Mouse (Mus musculus) stomach, embryonic 16.5 days (tissue): ENCODE data around the gene Map3k6. TPM values are rescaled to one million over a fixed set of nuclear protein-coding genes. Genes with fewer than 3 reads are reported as not detected.

Experiments
- ATAC-seq: fragments of 200-750 bp; cut with Nextera tagmentation; 2 replicates; pipeline ENCODE4 v1.8.0; 2017; ENCODE audit warnings: moderate number of reproducible peaks, moderate TSS enrichment; ENCODE audit not compliant: insufficient read depth, low FRiP score
- H3K27ac ChIP-seq: fragments of 300-500 bp; sonication (generic); 2 replicates; pipeline ENCODE4 v1.5.1; 2014; ENCODE audit warnings: low read length
- H3K27me3 ChIP-seq: fragments of 300-500 bp; sonication (generic); 2 replicates; pipeline ENCODE4 v1.6.1; 2014; ENCODE audit warnings: low read length, control low read depth, mixed read lengths; ENCODE audit not compliant: control insufficient read depth, insufficient read depth
- H3K36me3 ChIP-seq: fragments of 300-500 bp; sonication (generic); 2 replicates; pipeline ENCODE4 v1.6.1; 2014; ENCODE audit warnings: low read length; ENCODE audit not compliant: control insufficient read depth, insufficient read depth
- H3K4me1 ChIP-seq: fragments of 300-500 bp; sonication (generic); 2 replicates; pipeline ENCODE4 v1.6.1; 2014; ENCODE audit warnings: low read length, control low read depth, mixed read lengths; ENCODE audit not compliant: control insufficient read depth, insufficient read depth
- H3K4me2 ChIP-seq: fragments of 300-500 bp; sonication (generic); 2 replicates; pipeline ENCODE4 v1.6.1; 2014; ENCODE audit warnings: low read depth, low read length, mixed read lengths
- H3K4me3 ChIP-seq: fragments of 300-500 bp; sonication (generic); replicated peaks from 2 replicates; pipeline ENCODE4 v1.5.1; 2014; ENCODE audit warnings: mild to moderate bottlenecking, low read length
- H3K9ac ChIP-seq: fragments of 300-500 bp; sonication (generic); 2 replicates; pipeline ENCODE4 v1.6.1; 2014; ENCODE audit warnings: low read length
- H3K9me3 ChIP-seq: fragments of 300-500 bp; sonication (generic); replicated peaks from 2 replicates; pipeline ENCODE4 v1.6.1; 2016; ENCODE audit warnings: low read length, control low read depth; ENCODE audit not compliant: control insufficient read depth
- WGBS: fragments of 180-500 bp; shearing (Covaris S2); extraction: QIAGEN DNeasy Blood & Tissue Kit; methylation state at CpG from one replicate; pipeline ENCODE4 v1.1.7; 2014; 5-methylcytosine and 5-hydroxymethylcytosine counted together
- polyA plus RNA-seq: library from polyadenylated mRNA; unstranded; fragments of >200 nt; fragmentation: Nextera tagmentation; extraction: Ambion mirVana; gene quantifications from 2 replicates; pipeline ENCODE4 v1.2.1, GENCODE M21; 2015

The Map3k6 gene
- polyA plus RNA-seq, 1 experiment from 2014 or later: 17.1 TPM

DNA sequence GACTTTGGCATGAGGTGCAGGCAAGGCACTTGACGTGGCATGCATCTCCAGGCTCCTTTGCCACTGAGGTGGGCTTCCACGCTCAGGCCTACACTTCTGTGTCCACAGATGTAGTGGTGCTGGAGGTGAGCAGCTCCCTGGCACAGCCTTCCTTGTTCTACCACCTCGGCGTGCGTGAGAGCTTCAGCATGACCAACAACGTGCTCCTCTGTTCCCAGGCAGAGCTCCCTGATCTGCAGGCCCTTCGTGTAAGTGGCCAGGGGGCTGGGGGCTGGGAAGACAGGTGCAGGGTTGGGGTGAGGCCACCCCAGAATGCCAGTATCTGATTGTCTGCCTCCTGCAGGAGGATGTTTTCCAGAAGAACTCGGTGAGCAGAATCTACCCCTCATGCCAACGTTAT, 2.1 kb downstream of the Map3k6 start:
- 72% methylated on average over 9 of the region's 9 CpGs for WGBS
- Histone ChIP-seq H3K27me3 (peaks cover 9% of the 10 kb centered on the region), H3K4me1 (peaks cover 17% of the 10 kb centered on the region), H3K27ac (no peak overlapping the region), H3K4me2 (no peak overlapping the region), H3K36me3 (no peaks in the 10 kb centered on the region), H3K4me3 (no peak overlapping the region), H3K9ac (no peak overlapping the region), H3K9me3 (no peaks in the 10 kb centered on the region)
- no peak for ATAC-seq

DNA sequence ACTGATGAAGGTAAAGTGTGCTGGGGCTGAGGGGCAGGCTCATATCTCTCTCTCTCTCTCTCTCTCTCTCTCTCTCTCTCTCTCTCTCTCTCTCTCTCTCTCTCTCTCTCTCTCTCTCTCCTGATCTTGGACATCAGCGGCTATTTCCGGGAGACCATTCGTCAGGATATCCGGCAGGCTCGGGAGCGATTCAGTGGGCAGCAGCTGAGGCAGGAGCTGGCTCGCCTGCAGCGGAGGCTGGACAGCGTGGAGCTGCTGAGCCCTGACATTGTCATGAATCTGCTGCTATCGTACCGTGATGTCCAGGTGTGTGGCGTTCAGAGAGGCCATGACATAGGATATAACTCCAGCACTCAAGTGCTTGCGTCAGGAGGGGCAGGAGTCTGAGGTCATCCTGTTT, 2.9 kb downstream of the Map3k6 start:
- Histone ChIP-seq H3K36me3 (no peaks in the 10 kb centered on the region), H3K4me2 (no peak overlapping the region), H3K27me3 (peaks cover 13% of the 10 kb centered on the region), H3K4me1 (peaks cover 17% of the 10 kb centered on the region), H3K4me3 (no peak overlapping the region), H3K9me3 (no peaks in the 10 kb centered on the region), H3K27ac (no peak overlapping the region), H3K9ac (peak overlapping the region; percentile 31; the same call in 1 of the 2 replicates)
- ATAC-seq: no peak
- WGBS: 25% methylated on average over 13 of the region's 13 CpGs

DNA sequence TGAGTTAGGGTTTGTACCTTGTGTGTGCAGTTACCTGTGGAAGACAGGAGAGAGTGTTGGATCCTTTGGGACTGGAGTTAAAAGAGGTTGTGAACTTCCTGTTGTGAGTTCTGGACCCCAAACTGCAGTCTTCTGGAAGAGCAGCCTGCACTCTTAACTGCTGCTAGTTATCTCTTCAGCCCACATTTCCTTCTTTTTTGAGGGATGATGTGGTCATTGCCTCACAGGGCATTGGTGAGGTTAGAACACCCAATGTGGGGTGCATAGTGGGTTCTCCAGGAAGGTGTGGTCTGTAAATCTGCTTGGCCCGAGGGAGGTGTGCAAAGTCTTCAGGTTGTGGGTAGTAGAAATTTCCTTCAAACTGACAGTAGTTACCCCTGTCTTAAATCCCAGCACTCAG, 3.7 kb downstream of the Map3k6 start:
- WGBS: 70% methylated on average over 1 of the region's 1 CpGs

DNA sequence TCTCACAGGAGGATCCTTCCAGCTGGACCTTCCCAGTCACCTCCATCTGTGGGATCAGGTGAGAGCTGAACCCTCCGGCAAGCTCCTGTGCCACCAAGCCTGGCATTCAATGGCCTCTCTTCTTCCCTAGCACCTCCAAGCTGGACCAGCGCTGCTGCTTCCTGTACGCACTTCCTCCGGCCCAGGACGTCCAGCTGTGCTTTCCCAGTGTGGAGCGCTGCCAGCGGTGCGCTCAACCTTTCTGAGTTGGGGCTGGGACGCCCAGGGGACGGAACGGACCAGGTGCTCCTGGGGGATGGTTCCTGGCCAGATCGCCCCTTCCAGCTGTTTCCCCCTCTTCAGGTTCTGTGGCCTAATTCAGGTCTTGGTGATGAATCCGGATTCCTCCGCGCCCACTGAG, 6.5 kb downstream of the Map3k6 start:
- ATAC-seq: no peak
- H3K36me3 ChIP-seq: no peaks in the 10 kb centered on the region
- peak overlapping the region; percentile 21; the same call in 1 of the 2 replicates for H3K9ac ChIP-seq
- H3K4me2 ChIP-seq: no peak overlapping the region
- no peak overlapping the region for H3K27ac ChIP-seq
- no peaks in the 10 kb centered on the region for H3K9me3 ChIP-seq
- peaks cover 18% of the 10 kb centered on the region for H3K4me1 ChIP-seq
- 34% methylated on average over 15 of the region's 15 CpGs for WGBS
- H3K27me3 ChIP-seq: peaks cover 30% of the 10 kb centered on the region
- H3K4me3 ChIP-seq: no peak overlapping the region

More for the DNA sequence above, 3.7 kb downstream of the Map3k6 start:
- H3K9me3 ChIP-seq: no peaks in the 10 kb centered on the region
- no peak overlapping the region for H3K4me3 ChIP-seq
- no peaks in the 10 kb centered on the region for H3K36me3 ChIP-seq
- peaks cover 17% of the 10 kb centered on the region for H3K4me1 ChIP-seq
- ATAC-seq: no peak
- peaks cover 13% of the 10 kb centered on the region for H3K27me3 ChIP-seq
- H3K27ac ChIP-seq: no peak overlapping the region
- H3K9ac ChIP-seq: no peak overlapping the region
- no peak overlapping the region for H3K4me2 ChIP-seq

DNA sequence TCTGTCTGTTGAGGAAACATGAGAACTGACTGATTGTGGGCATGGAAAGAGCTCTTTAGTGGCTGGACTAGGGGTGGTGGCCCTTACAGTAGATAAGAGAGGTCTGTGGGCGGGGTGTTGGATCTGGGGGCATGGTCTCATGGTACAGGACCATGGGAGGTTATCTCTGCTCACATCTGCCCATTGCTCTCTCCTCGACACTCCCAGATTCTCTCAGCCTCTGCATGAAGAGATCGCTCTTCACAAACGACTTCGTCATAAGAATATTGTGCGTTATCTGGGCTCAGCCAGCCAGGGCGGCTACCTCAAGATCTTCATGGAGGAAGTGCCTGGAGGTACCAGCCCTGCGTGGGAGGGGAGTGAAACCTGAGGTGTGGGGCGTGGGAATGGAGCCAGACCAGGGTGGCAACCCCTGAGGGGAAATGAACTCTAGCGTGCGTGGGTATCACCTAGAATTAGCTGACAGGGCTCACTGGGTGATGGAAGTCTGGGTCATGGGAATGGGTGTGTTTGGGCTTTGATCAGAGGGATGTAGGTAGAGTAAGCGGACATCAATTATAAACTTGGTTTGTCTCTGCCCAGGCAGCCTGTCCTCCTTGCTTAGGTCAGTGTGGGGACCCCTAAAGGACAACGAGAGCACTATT, 7.3 kb downstream of the Map3k6 start:
- H3K27me3 ChIP-seq: peaks cover 30% of the 10 kb centered on the region
- no peak overlapping the region for H3K27ac ChIP-seq
- no peaks in the 10 kb centered on the region for H3K9me3 ChIP-seq
- H3K4me2 ChIP-seq: no peak overlapping the region
- ATAC-seq: no peak
- H3K9ac ChIP-seq: no peak overlapping the region
- 58% methylated on average over 13 of the region's 13 CpGs for WGBS
- H3K36me3 ChIP-seq: no peaks in the 10 kb centered on the region
- H3K4me3 ChIP-seq: no peak overlapping the region
- H3K4me1 ChIP-seq: peaks cover 16% of the 10 kb centered on the region

GRCm38 (mm10) chr4:133250609-133251008, 10.0 kb downstream of the Map3k6 start:
- peak; percentile 52; the same call in 1 of the 2 replicates for ATAC-seq
- no peaks in the 10 kb centered on the region for H3K36me3 ChIP-seq
- peak overlapping the region; percentile 36 for H3K4me3 ChIP-seq
- WGBS: 8% methylated on average over 22 of the region's 22 CpGs
- H3K9me3 ChIP-seq: no peaks in the 10 kb centered on the region
- peak overlapping the region; percentile 53; the same call in 1 of the 2 replicates for H3K27ac ChIP-seq
- peaks cover 30% of the 10 kb centered on the region for H3K27me3 ChIP-seq
- peak overlapping the region; percentile 40 for H3K9ac ChIP-seq
- H3K4me2 ChIP-seq: peak overlapping the region; percentile 63
- peaks cover 18% of the 10 kb centered on the region for H3K4me1 ChIP-seq

DNA sequence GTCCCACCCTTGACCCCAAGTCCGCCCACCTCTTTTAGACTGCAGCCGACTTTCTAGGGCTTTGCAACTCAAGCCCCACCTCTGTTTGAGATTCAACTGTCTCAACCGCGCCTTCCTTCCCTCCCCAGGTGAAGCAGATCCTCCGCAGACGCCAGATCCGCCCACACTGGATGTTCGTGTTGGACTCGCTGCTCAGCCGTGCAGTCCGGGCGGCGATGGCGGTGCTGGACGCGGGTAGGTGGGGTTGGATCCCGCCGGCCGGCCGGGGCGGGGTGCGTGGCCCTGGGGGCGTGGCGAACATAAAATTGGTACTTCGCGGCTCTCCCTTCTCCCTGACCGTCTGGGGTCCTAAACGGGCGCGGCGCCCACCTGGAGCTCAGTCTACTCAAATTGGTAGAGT, 10.6 kb downstream of the Map3k6 start:
- H3K27ac ChIP-seq: peak overlapping the region; percentile 58; the same call in 1 of the 2 replicates
- H3K4me2 ChIP-seq: peak overlapping the region; percentile 63
- no peaks in the 10 kb centered on the region for H3K36me3 ChIP-seq
- 2% methylated on average over 31 of the region's 31 CpGs for WGBS
- ATAC-seq: no peak; the same call in 1 of the 2 replicates
- H3K4me1 ChIP-seq: peaks cover 18% of the 10 kb centered on the region
- peak overlapping the region; percentile 36 for H3K4me3 ChIP-seq
- no peaks in the 10 kb centered on the region for H3K9me3 ChIP-seq
- H3K27me3 ChIP-seq: peaks cover 30% of the 10 kb centered on the region
- H3K9ac ChIP-seq: peak overlapping the region; percentile 40

DNA sequence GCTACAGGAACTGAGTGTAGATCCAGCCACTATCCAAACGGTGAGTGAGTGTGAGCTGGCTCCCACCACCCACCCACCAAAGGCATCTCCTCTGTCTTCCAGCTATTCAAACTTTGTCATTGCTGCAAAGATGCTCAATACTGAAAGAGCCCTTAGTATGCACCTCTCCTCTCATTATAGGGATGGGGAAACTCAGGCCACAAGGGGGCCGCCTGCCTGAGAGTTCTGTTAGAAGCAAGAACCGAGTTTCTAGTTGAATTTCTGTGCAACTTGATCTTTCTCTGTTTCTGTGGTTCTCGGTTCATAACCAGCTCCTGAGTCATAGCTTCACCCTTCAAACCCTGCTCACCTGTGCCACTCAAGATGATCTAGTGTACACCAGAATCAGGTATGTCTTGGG, 11.5 kb downstream of the Map3k6 start:
- Histone ChIP-seq H3K27ac (peak overlapping the region; percentile 58; the same call in 1 of the 2 replicates), H3K4me1 (peaks cover 18% of the 10 kb centered on the region), H3K9ac (peak overlapping the region; percentile 27; the same call in 1 of the 2 replicates), H3K36me3 (no peaks in the 10 kb centered on the region), H3K4me3 (peak overlapping the region; percentile 36; the same call in 1 of the 2 replicates), H3K4me2 (no peak overlapping the region), H3K27me3 (peaks cover 28% of the 10 kb centered on the region), H3K9me3 (no peaks in the 10 kb centered on the region)
- no peak for ATAC-seq
- 48% methylated on average over 4 of the region's 4 CpGs for WGBS

DNA sequence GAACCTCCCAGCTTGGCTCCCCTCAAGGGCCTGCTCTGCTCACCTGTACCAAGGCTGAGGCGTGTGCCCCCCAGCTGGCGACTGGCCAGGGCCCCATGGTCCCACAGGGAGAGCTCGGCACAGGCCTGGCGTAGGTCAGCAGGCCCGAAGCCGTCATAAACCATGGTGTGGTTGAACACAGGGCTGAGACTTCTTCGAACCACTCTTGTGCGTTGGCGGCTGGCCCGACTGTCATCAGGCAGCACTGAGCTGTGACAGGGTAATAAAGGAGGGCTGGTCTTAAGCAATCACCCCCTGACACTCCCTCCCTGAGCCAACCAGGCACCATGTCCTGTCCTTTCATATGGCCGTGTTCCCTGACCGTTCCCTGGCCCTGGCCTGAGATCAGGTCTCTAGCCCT, 12.8 kb downstream of the Map3k6 start:
- peaks cover 15% of the 10 kb centered on the region for H3K4me1 ChIP-seq
- ATAC-seq: no peak
- no peak overlapping the region for H3K27ac ChIP-seq
- H3K27me3 ChIP-seq: peaks cover 17% of the 10 kb centered on the region
- H3K4me2 ChIP-seq: no peak overlapping the region
- H3K4me3 ChIP-seq: no peak overlapping the region
- no peaks in the 10 kb centered on the region for H3K9me3 ChIP-seq
- no peak overlapping the region for H3K9ac ChIP-seq
- WGBS: 75% methylated on average over 12 of the region's 12 CpGs
- H3K36me3 ChIP-seq: no peaks in the 10 kb centered on the region
